10 mouse cellular contexts compared by ENCODE assay signal in the genomic region with DNA sequence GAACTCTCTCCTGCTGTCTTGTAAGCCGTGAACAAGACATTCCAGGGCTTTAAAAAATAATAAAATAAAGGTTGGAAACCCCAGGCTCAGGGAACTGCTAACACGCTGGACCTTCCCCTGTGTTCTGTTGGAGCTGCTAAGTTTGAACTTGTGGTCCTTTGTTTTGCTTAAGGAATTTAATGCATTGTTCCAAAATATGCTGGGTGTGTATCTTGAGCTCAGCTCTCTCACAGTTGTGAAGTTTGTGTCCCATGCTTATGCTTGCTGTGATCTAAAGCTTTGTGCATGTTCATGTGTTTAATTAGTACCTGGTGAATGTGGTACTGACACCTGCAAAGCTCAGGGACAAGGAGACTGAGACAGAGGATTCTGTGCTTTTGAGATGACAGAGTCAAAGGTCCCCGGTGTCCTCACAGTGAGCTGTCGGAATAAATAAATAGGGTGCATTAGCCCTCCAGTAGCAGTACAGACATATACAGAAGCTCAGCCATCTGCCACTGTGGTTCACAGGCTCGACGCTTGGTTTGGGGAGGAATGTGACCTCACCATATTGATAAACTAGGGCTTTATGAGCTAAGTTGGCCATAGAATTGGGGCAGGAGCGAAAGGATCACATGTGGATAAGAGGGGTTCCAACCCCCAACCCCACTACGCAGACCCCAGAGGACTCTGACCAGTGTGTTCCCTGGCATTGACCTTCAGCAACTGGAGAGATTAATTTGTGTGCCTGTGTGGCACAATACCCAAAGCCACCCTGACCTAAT.
A peak's percentile ranks its signal among the peaks of the same experiment; 100 is the strongest.
DNase-seq lines count a peak whose midpoint lies in the region; ATAC-seq and TF ChIP-seq lines count a peak whose summit lies in the region.
"Had no signal": no experiment of that assay in that cellular context is flagged by ENCODE, and none has a peak within 500 bp of the region (broad histone marks: within the 10 kb centered on the region; RNA-seq: fewer than 3 reads in every experiment).

No protein-coding gene starts in this region.

- peaks cover 86% of the 10 kb centered on the region for H3K4me1 ChIP-seq in E14TG2a.4 (replicated peaks; ENCODE audit: low read depth, low read length)
- peaks cover 32 to 38% of the 10 kb centered on the region in 2 experiments for H3K4me1 ChIP-seq in ES-E14 (ENCODE audit: control insufficient read depth in 2 of 2, insufficient read depth in 2 of 2, low read length in 2 of 2, poor library complexity in 1 of 2)
- peaks cover 44% of the 10 kb centered on the region for H3K4me1 ChIP-seq in hindbrain, embryonic 10.5 days (replicated peaks)
- H3K4me1 ChIP-seq in midbrain, embryonic 12.5 days, result peaks cover 40% of the 10 kb centered on the region

- H3K4me3 ChIP-seq in E14TG2a.4 (replicated peaks; ENCODE audit: low read length) (peak overlapping the region; percentile 67), ES-E14 (ENCODE audit: insufficient read depth in 1 of 2, low read depth in 1 of 2, low read length in 2 of 2, poor library complexity in 1 of 2, severe bottlenecking in 1 of 2) (peak overlapping the region in 1 of 2 experiments; percentile 34; a peak in 1 of 4 replicates)
- peak overlapping the region; percentile 29 for H3K4me3 ChIP-seq in hindbrain, embryonic 10.5 days
- no peak overlapping the region for H3K4me3 ChIP-seq in midbrain, embryonic 12.5 days

- peak overlapping the region; percentile 98 for H3K27ac ChIP-seq in ES-E14 (ENCODE audit: insufficient read depth, low read depth, low read length, poor library complexity, severe bottlenecking)
- H3K27ac ChIP-seq in hindbrain, embryonic 10.5 days, result peak overlapping the region; percentile 69
- peak overlapping the region; percentile 77 for H3K27ac ChIP-seq in midbrain, embryonic 12.5 days (replicated peaks)

- H3K36me3 ChIP-seq in E14TG2a.4 (ENCODE audit: insufficient read depth, low read length), result no peaks in the 10 kb centered on the region
- H3K36me3 ChIP-seq in ES-E14 (ENCODE audit: control insufficient read depth, insufficient read depth, low read length, poor library complexity, severe bottlenecking), result no peaks in the 10 kb centered on the region
- H3K36me3 ChIP-seq in hindbrain, embryonic 10.5 days, result no peaks in the 10 kb centered on the region
- no peaks in the 10 kb centered on the region for H3K36me3 ChIP-seq in midbrain, embryonic 12.5 days

- in situ Hi-C loops in ES-E14 (cut with MboI; ENCODE audit: low sequenced_read_pairs in 2 of 2, unreplicated experiment in 2 of 2), result no loop called here

- peak overlapping the region; percentile 47 for H3K4me2 ChIP-seq in midbrain, embryonic 12.5 days (replicated peaks)

- peak; percentile 38 for ATAC-seq in midbrain, embryonic 12.5 days (ENCODE audit: low FRiP score, low read depth)
- ATAC-seq in erythroblast, adult 5-6 weeks (replicated peaks; ENCODE audit: low FRiP score, poor library complexity, severe bottlenecking), result no peak

- H3K9ac ChIP-seq in ES-E14 (ENCODE audit: insufficient read depth, low read depth, low read length, poor library complexity, severe bottlenecking), result peak overlapping the region; percentile 44
- H3K9ac ChIP-seq in midbrain, embryonic 12.5 days (replicated peaks), result peak overlapping the region; percentile 28; the same call in 1 of the 2 replicates

- no peak for TF ChIP-seq CTCF in E14TG2a.4 (conservative IDR thresholded peaks at IDR 0.05; ENCODE audit: low read length)

- no peaks in the 10 kb centered on the region for H3K27me3 ChIP-seq in E14TG2a.4 (ENCODE audit: insufficient read depth, low read length)
- H3K27me3 ChIP-seq in hindbrain, embryonic 10.5 days (ENCODE audit: insufficient read depth, poor library complexity, severe bottlenecking), result no peaks in the 10 kb centered on the region
- H3K27me3 ChIP-seq in midbrain, embryonic 12.5 days, result no peaks in the 10 kb centered on the region

- H3K9me3 ChIP-seq in E14TG2a.4 (ENCODE audit: low read length) (peaks cover 6% of the 10 kb centered on the region; the same call in 1 of the 2 replicates), ES-E14 (ENCODE audit: control insufficient read depth, insufficient read depth, low read depth, low read length) (no peaks in the 10 kb centered on the region)
- peaks cover 3% of the 10 kb centered on the region; the same call in 1 of the 2 replicates for H3K9me3 ChIP-seq in hindbrain, embryonic 10.5 days
- no peaks in the 10 kb centered on the region for H3K9me3 ChIP-seq in midbrain, embryonic 12.5 days

- 30% methylated on average over 8 of the region's 8 CpGs for WGBS in hindbrain, embryonic 10.5 days
- 17% methylated on average over 8 of the region's 8 CpGs for WGBS in midbrain, embryonic 12.5 days

- no peak for DNase-seq in ES-E14 (ENCODE audit: low read depth, low spot score)
- no peak for DNase-seq in hindbrain, embryonic 10.5 days (ENCODE audit: low spot score)
- no peak for DNase-seq in frontal cortex, postnatal 14 days (ENCODE audit: low spot score in 2 of 2)
- no peak for DNase-seq in adrenal gland, postnatal 25 days
- DNase-seq: cerebellum, adult 11-12 months; gastrocnemius, postnatal 10 days; spleen, adult 18-20 months had no signal

TF ChIP-seq in ES-E14, 5 proteins besides CTCF, POLR2A, EP300 and RAD21:
- TF ChIP-seq MAFK (IDR thresholded peaks at IDR 0.05; ENCODE audit: insufficient read depth, low read depth, low read length), result no peak
- no peak for TF ChIP-seq CHD2 (IDR thresholded peaks at IDR 0.05; ENCODE audit: low read depth, low read length)
- TF ChIP-seq ZNF384 (IDR thresholded peaks at IDR 0.05; ENCODE audit: low read depth, low read length), result no peak
- TF ChIP-seq HCFC1 (IDR thresholded peaks at IDR 0.05; ENCODE audit: borderline replicate concordance, insufficient read depth, low read length), result no peak
- no peak for TF ChIP-seq ZC3H11A (IDR thresholded peaks at IDR 0.05; ENCODE audit: borderline replicate concordance, low read depth, low read length)
